ENCODE assay signal across 9 mouse cellular contexts in the genomic region with DNA sequence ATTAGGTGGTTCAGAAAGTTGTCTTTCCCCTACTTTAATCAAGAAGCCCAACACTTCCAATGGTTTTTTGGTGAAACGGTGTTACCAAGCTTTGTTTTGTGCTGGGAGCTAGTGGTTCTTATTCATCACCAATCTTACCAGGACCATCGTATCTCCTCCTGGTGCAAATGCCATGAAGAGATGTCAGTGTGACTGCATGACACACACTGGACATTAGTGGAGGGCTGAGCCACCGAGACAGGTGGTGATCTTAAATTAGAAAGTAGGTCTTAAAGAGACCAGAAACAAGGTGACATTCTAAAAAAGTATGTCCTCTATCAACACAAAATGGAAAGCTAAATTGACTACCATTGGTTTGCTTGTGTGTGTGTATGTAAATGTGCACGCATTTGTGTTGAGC. TPM values are rescaled to one million over a fixed set of nuclear protein-coding genes. Genes with fewer than 3 reads are reported as not detected.
A peak's percentile ranks its signal among the peaks of the same experiment; 100 is the strongest.
DNase-seq lines count a peak whose midpoint lies in the region; ATAC-seq lines count a peak whose summit lies in the region.
"Had no signal": no experiment of that assay in that cellular context is flagged by ENCODE, and none has a peak within 500 bp of the region (broad histone marks: within the 10 kb centered on the region; RNA-seq: fewer than 3 reads in every experiment).

No protein-coding gene starts in this region.

- peak overlapping the region; percentile 95 for H3K4me2 ChIP-seq in heart, embryonic 14.5 days (ENCODE audit: low read length)
- H3K4me2 ChIP-seq in heart, embryonic 12.5 days, result no peak overlapping the region
- H3K4me2 ChIP-seq in forebrain, embryonic 16.5 days (ENCODE audit: low read length), result peak overlapping the region; percentile 4; the same call in 1 of the 2 replicates
- H3K4me2 ChIP-seq in midbrain, embryonic 14.5 days (ENCODE audit: low read length), result peak overlapping the region; percentile 62

- no peak overlapping the region for H3K27ac ChIP-seq in heart, embryonic 14.5 days (replicated peaks in 1 of 2; ENCODE audit: control insufficient read depth in 1 of 2, insufficient read depth in 1 of 2, low read depth in 2 of 2, low read length in 2 of 2)
- no peak overlapping the region for H3K27ac ChIP-seq in heart, embryonic 12.5 days (ENCODE audit: poor library complexity, severe bottlenecking)
- no peak overlapping the region for H3K27ac ChIP-seq in forebrain, embryonic 16.5 days (ENCODE audit: low read length)
- no peak overlapping the region for H3K27ac ChIP-seq in midbrain, embryonic 14.5 days (replicated peaks; ENCODE audit: low read depth, low read length)

- H3K36me3 ChIP-seq in heart, embryonic 14.5 days (ENCODE audit: control insufficient read depth, insufficient read depth, low read length), result no peaks in the 10 kb centered on the region
- no peaks in the 10 kb centered on the region for H3K36me3 ChIP-seq in heart, embryonic 12.5 days
- no peaks in the 10 kb centered on the region for H3K36me3 ChIP-seq in forebrain, embryonic 16.5 days (ENCODE audit: control insufficient read depth, insufficient read depth)
- H3K36me3 ChIP-seq in midbrain, embryonic 14.5 days (ENCODE audit: control insufficient read depth, insufficient read depth, low read length), result no peaks in the 10 kb centered on the region

- H3K4me1 ChIP-seq in heart, embryonic 14.5 days (ENCODE audit: control insufficient read depth in 2 of 2, insufficient read depth in 2 of 2, low read length in 2 of 2), result peaks cover 0 to 7% of the 10 kb centered on the region in 2 experiments; a peak in 2 of 4 replicates
- 0 out of 2 replicates have a peak, but pooled peaks cover 3% of the 10 kb centered on the region for H3K4me1 ChIP-seq in heart, embryonic 12.5 days (replicated peaks)
- H3K4me1 ChIP-seq in forebrain, embryonic 16.5 days (replicated peaks; ENCODE audit: control insufficient read depth, insufficient read depth, low read length), result peaks cover 12% of the 10 kb centered on the region
- H3K4me1 ChIP-seq in midbrain, embryonic 14.5 days (ENCODE audit: control insufficient read depth, insufficient read depth, low read length), result peaks cover 10% of the 10 kb centered on the region

- peak; percentile 49 for DNase-seq in cerebellum, adult 9-11 months
- DNase-seq in midbrain, embryonic 14.5 days, result no peak
- DNase-seq in lung, postnatal 10 days, result no peak
- no peak for DNase-seq in MN1 (ENCODE audit: low spot score)
- DNase-seq in natural killer cell, adult 2 months (ENCODE audit: low spot score in 2 of 2), result no peak
- DNase-seq: spleen, adult 18-20 months had no signal

- peaks cover under 1% of the 10 kb centered on the region; the same call in 1 of the 2 replicates for H3K27me3 ChIP-seq in heart, embryonic 14.5 days (ENCODE audit: control insufficient read depth, insufficient read depth, low read length)
- no peaks in the 10 kb centered on the region for H3K27me3 ChIP-seq in heart, embryonic 12.5 days (replicated peaks)
- H3K27me3 ChIP-seq in forebrain, embryonic 16.5 days (replicated peaks; ENCODE audit: control insufficient read depth, insufficient read depth, low read length), result no peaks in the 10 kb centered on the region
- H3K27me3 ChIP-seq in midbrain, embryonic 14.5 days (ENCODE audit: control insufficient read depth, insufficient read depth, low read length), result no peaks in the 10 kb centered on the region

- no peak for ATAC-seq in heart, embryonic 14.5 days (ENCODE audit: insufficient number of reproducible peaks, insufficient read depth, low FRiP score, low read depth)
- no peak for ATAC-seq in heart, embryonic 12.5 days (ENCODE audit: insufficient number of reproducible peaks, low FRiP score)
- no peak for ATAC-seq in forebrain, embryonic 16.5 days
- ATAC-seq in midbrain, embryonic 14.5 days (ENCODE audit: low FRiP score, low TSS enrichment), result no peak

- no peak overlapping the region for H3K4me3 ChIP-seq in heart, embryonic 14.5 days (ENCODE audit: control insufficient read depth in 1 of 2, insufficient read depth in 1 of 2, low read depth in 1 of 2, low read length in 2 of 2)
- H3K4me3 ChIP-seq in heart, embryonic 12.5 days, result no peak overlapping the region
- H3K4me3 ChIP-seq in forebrain, embryonic 16.5 days (replicated peaks; ENCODE audit: low read length), result no peak overlapping the region
- H3K4me3 ChIP-seq in midbrain, embryonic 14.5 days (replicated peaks; ENCODE audit: low read depth, low read length), result peak overlapping the region; percentile 88; the same call in 1 of the 2 replicates

- H3K9ac ChIP-seq in heart, embryonic 14.5 days (ENCODE audit: low read length), result no peak overlapping the region
- no peak overlapping the region for H3K9ac ChIP-seq in heart, embryonic 12.5 days
- H3K9ac ChIP-seq in forebrain, embryonic 16.5 days (replicated peaks; ENCODE audit: low read depth, low read length), result no peak overlapping the region
- H3K9ac ChIP-seq in midbrain, embryonic 14.5 days (replicated peaks; ENCODE audit: low read length), result no peak overlapping the region

- no peaks in the 10 kb centered on the region for H3K9me3 ChIP-seq in heart, embryonic 14.5 days (ENCODE audit: control insufficient read depth, low read length)
- H3K9me3 ChIP-seq in heart, embryonic 12.5 days (replicated peaks), result no peaks in the 10 kb centered on the region
- no peaks in the 10 kb centered on the region for H3K9me3 ChIP-seq in forebrain, embryonic 16.5 days (ENCODE audit: control insufficient read depth, low read length)
- no peaks in the 10 kb centered on the region for H3K9me3 ChIP-seq in midbrain, embryonic 14.5 days (ENCODE audit: control insufficient read depth, low read length)

- WGBS in heart, embryonic 14.5 days, result 74% methylated on average over 4 of the region's 4 CpGs
- WGBS in heart, embryonic 12.5 days, result 80% methylated on average over 4 of the region's 4 CpGs
- WGBS in forebrain, embryonic 16.5 days, result 92% methylated on average over 4 of the region's 4 CpGs
- WGBS in midbrain, embryonic 14.5 days, result 89% methylated on average over 4 of the region's 4 CpGs

RNA-seq across cellular contexts. Expression of a gene that starts 1.6 kb away (rescaled TPM):
- 35.5 and 35.9 TPM in 2 replicates for polyA plus RNA-seq in heart, embryonic 14.5 days (2014; fragmentation: Nextera tagmentation; extraction: Ambion mirVana)
- polyA plus RNA-seq in heart, embryonic 12.5 days (2016; fragmentation: Nextera tagmentation; extraction: Ambion mirVana), result 38.0 and 41.7 TPM in 2 replicates
- polyA plus RNA-seq in forebrain, embryonic 16.5 days (2015; fragmentation: Nextera tagmentation; extraction: Ambion mirVana), result 22.1 and 24.9 TPM in 2 replicates
- polyA plus RNA-seq in midbrain, embryonic 14.5 days (2014; fragmentation: Nextera tagmentation; extraction: Ambion mirVana), result 17.7 and 17.9 TPM in 2 replicates

RNA-seq across cellular contexts. Expression of a gene that starts 4.8 kb away (rescaled TPM):
- polyA plus RNA-seq in heart, embryonic 14.5 days (2014; fragmentation: Nextera tagmentation; extraction: Ambion mirVana), result 0.46 and 0.72 TPM in 2 replicates
- 0.29 and 0.49 TPM in 2 replicates for polyA plus RNA-seq in heart, embryonic 12.5 days (2016; fragmentation: Nextera tagmentation; extraction: Ambion mirVana)
- polyA plus RNA-seq in forebrain, embryonic 16.5 days (2015; fragmentation: Nextera tagmentation; extraction: Ambion mirVana), result 1.5 and 2.2 TPM in 2 replicates
- 2.5 and 2.7 TPM in 2 replicates for polyA plus RNA-seq in midbrain, embryonic 14.5 days (2014; fragmentation: Nextera tagmentation; extraction: Ambion mirVana)
